Mouse (Mus musculus): Measurements from ENCODE around the gene D2hgdh. TPM values are rescaled to one million over a fixed set of nuclear protein-coding genes. Genes with fewer than 3 reads are reported as not detected.

D2hgdh gene
- polyA plus RNA-seq (2012; rRNA removed) = 3.1 and 5.8 TPM in 2 replicates

DNA sequence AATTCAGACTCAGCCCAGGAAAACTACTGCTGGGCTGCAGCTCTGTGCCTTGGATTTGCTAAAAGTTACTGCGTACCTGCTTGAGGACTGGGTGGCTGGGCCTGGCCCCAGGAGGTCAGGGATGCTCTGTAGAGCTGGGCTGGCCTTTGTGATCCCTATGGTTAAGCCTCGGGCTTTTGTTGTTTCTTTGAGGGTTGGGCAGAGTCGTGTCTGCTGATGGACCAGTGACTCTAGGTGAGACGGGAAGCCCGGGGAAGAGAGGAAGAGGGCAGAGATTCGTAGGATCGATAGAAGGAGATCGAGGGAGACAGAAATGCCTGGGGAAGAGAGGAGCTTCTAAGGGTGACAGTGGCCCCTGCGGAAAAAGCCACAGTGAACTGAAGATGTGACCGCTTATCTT, at the start of gene D2hgdh:
TSS of gene D2hgdh (plus strand) at position 301 of the 400 bp plus-strand sequence.

GRCm38 (mm10) chr1:93801741-93802238, 22.9 kb upstream of the D2hgdh start, which contains the start of gene Dtymk:
Gene Dtymk (minus strand): TSS chr1:93801934.

DNA sequence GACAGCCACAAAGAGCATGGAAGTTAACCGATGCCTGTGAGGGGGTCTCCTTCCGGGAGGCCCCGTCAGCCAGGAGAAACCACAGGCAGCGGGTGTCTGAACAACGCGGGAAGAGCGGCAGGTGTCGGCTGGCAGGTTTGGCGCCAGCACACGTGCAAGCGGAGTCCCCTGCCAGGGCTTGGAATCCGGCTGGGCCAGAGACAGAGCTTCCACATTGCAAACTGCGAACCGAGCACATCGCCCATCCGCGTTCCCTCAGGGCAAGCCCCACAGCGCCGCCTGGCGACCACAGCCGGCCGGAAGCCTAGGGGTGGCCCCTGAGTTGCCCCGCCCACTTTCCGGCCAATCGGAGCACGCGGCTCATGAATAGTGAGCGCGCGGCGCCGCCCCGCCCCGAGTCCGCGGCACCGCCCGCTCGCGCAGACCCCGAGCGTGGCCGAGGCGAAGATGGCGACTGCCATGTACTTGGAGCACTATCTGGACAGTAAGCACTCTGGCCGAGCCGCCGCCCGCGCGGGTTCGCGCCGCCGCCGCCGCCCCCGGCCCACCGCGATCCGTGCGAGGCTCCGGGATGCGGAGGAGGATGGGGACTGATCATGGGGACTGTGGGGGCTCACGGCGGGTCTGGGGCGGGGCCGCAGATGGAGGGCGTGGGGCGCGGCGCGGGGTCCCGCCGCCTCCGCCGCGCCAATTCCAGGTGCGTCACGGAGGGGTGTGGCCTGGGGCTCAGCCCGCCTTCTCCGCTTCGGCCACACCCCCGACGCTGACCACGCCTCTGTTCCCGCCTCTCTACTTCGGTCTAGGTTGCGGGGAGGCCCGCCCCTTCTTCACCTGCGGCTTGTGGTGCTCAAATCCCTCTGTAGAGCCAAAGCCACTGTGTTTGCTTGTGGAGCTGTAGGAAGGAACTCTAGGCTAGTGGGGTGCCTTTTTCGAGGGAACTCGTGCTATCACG, 20.9 kb upstream of the D2hgdh start, which contains the start of gene Ing5:
TSS of gene Ing5 (plus strand) at position 410 of the 952 bp plus-strand sequence.

GRCm38 (mm10) chr1:93861048-93861447, 36.3 kb downstream of the D2hgdh start, which contains the start of gene Gal3st2:
Gene Gal3st2 (plus strand): TSS chr1:93861306.

Other genes with a start within 250 kb of the D2hgdh start
- gene Stk25, start 166.2 kb upstream of the D2hgdh start, polyA plus RNA-seq (2012; rRNA removed) = 48.1 and 48.5 TPM in 2 replicates
- 75.2 and 100 TPM in 2 replicates for gene Bok, start 139.2 kb upstream of the D2hgdh start, polyA plus RNA-seq (2012; rRNA removed)
- gene Atg4b, start 73.4 kb upstream of the D2hgdh start, polyA plus RNA-seq (2012; rRNA removed) = 17.9 and 19.4 TPM in 2 replicates
- 35.9 and 54.2 TPM in 2 replicates for gene Thap4, start 70.0 kb upstream of the D2hgdh start, polyA plus RNA-seq (2012; rRNA removed)
- gene Dtymk, start 23.0 kb upstream of the D2hgdh start, polyA plus RNA-seq (2012; rRNA removed) = 10.0 and 11.4 TPM in 2 replicates
- 2.2 and 2.7 TPM in 2 replicates for gene Ing5, start 20.9 kb upstream of the D2hgdh start, polyA plus RNA-seq (2012; rRNA removed)
- gene Gal3st2, start 36.4 kb downstream of the D2hgdh start, polyA plus RNA-seq (2012; rRNA removed) = 0.03 and 0.11 TPM in 2 replicates
- not detected in 2 replicates for gene Gal3st2b, start 93.4 kb downstream of the D2hgdh start, polyA plus RNA-seq (2012; rRNA removed)
- gene Gal3st2c, start 165.6 kb downstream of the D2hgdh start, polyA plus RNA-seq (2012; rRNA removed) = not detected in 2 replicates
- not detected in 2 replicates for gene Neu4, start 195.5 kb downstream of the D2hgdh start, polyA plus RNA-seq (2012; rRNA removed)
- gene Pdcd1, start 227.6 kb downstream of the D2hgdh start, polyA plus RNA-seq (2012; rRNA removed) = 0.34 TPM in 1 of 2 replicates, not detected in the other

Measured in stomach, adult 2 months (tissue).